ENCODE assay signal across 10 mouse cellular contexts in genomic region chr13:84062616-84063015, GRCm38 (mm10).
DNase-seq lines count a peak whose midpoint lies in the region; ATAC-seq and TF ChIP-seq lines count a peak whose summit lies in the region.
"Had no signal": no experiment of that assay in that cellular context is flagged by ENCODE, and none has a peak within 500 bp of the region (broad histone marks: within the 10 kb centered on the region; RNA-seq: fewer than 3 reads in every experiment).

No protein-coding gene starts in this region.

- peak overlapping the region; percentile 94 for H3K27ac ChIP-seq in cortical plate, adult 2 months (ENCODE audit: insufficient read depth, low read length)
- peak overlapping the region; percentile 92 for H3K27ac ChIP-seq in hindbrain, embryonic 12.5 days
- H3K27ac ChIP-seq in midbrain, embryonic 15.5 days = peak overlapping the region; percentile 93

- no peaks in the 10 kb centered on the region for H3K9me3 ChIP-seq in hindbrain, embryonic 12.5 days (replicated peaks)
- H3K9me3 ChIP-seq in midbrain, embryonic 15.5 days = no peaks in the 10 kb centered on the region

- H3K4me1 ChIP-seq in cortical plate, adult 2 months (ENCODE audit: control insufficient read depth, insufficient read depth, low read length) = peaks cover 10% of the 10 kb centered on the region; the same call in 1 of the 2 replicates
- peaks cover 55% of the 10 kb centered on the region for H3K4me1 ChIP-seq in hindbrain, embryonic 12.5 days
- peaks cover 64% of the 10 kb centered on the region for H3K4me1 ChIP-seq in midbrain, embryonic 15.5 days

- H3K4me3 ChIP-seq in cortical plate, adult 2 months (ENCODE audit: insufficient read depth, low read length) = no peak overlapping the region; the same call in 1 of the 2 replicates
- no peak overlapping the region for H3K4me3 ChIP-seq in hindbrain, embryonic 12.5 days
- peak overlapping the region; percentile 24 for H3K4me3 ChIP-seq in midbrain, embryonic 15.5 days

- no peaks in the 10 kb centered on the region for H3K27me3 ChIP-seq in hindbrain, embryonic 12.5 days
- no peaks in the 10 kb centered on the region for H3K27me3 ChIP-seq in midbrain, embryonic 15.5 days (replicated peaks)

- no peak for ATAC-seq in hindbrain, embryonic 12.5 days (ENCODE audit: low FRiP score)
- ATAC-seq in midbrain, embryonic 15.5 days (replicated peaks) = no peak

- H3K4me2 ChIP-seq in hindbrain, embryonic 12.5 days (replicated peaks) = peak overlapping the region; percentile 42; the same call in 1 of the 2 replicates
- H3K4me2 ChIP-seq in midbrain, embryonic 15.5 days = peak overlapping the region; percentile 49

- TF ChIP-seq CTCF in cortical plate, adult 2 months (IDR thresholded peaks at IDR 0.05; ENCODE audit: extremely low read depth, insufficient read depth, low read length) = no peak

- no peaks in the 10 kb centered on the region for H3K36me3 ChIP-seq in hindbrain, embryonic 12.5 days
- H3K36me3 ChIP-seq in midbrain, embryonic 15.5 days (replicated peaks) = no peaks in the 10 kb centered on the region

- no peak for TF ChIP-seq POLR2A in cortical plate, adult 2 months (IDR thresholded peaks at IDR 0.05; ENCODE audit: extremely low read depth, insufficient read depth, low read length)

- H3K9ac ChIP-seq in hindbrain, embryonic 12.5 days = peak overlapping the region; percentile 44
- H3K9ac ChIP-seq in midbrain, embryonic 15.5 days = peak overlapping the region; percentile 43

- peak; percentile 37 for DNase-seq in cerebellum, adult 8-10 months
- DNase-seq in cerebellum, adult 11 months = no peak
- DNase-seq in right cerebral cortex, adult 18-20 months = no peak
- no peak for DNase-seq in gastrocnemius, adult 8-10 months (ENCODE audit: low spot score in 2 of 2)
- DNase-seq in testis, postnatal 10 days (ENCODE audit: low spot score) = no peak
- DNase-seq: adrenal gland, postnatal 36 days; heart, adult 18-20 months had no signal

- WGBS in hindbrain, embryonic 12.5 days = 45% methylated on average over 2 of the region's 2 CpGs
- 23% methylated on average over 2 of the region's 2 CpGs for WGBS in midbrain, embryonic 15.5 days
